In the genomic region with DNA sequence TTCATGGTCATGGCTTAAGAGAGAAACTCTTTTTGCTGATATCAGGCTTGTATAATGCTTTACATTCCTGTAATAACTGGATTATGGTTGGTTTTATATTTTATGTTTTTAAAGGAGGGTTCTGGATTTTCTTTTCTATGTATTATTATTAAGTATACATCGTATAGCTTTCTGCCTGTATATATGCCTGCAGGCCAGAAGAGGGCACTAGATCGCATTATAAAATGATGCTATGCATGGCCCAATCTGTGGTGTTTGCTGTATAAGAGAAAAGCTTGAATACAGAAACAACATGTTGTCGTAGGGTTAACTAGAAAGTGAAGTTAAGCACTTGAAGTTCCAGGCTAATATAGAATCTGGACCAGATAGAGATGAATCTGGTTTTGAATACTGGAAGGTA, we compare ENCODE assay signal across 14 mouse cellular contexts.
A peak's percentile ranks its signal among the peaks of the same experiment; 100 is the strongest.
DNase-seq lines count a peak whose midpoint lies in the region; ATAC-seq and TF ChIP-seq lines count a peak whose summit lies in the region.
"Had no signal": no experiment of that assay in that cellular context is flagged by ENCODE, and none has a peak within 500 bp of the region (broad histone marks: within the 10 kb centered on the region; RNA-seq: fewer than 3 reads in every experiment).

No protein-coding gene starts in this region.

- no peaks in the 10 kb centered on the region for H3K27me3 ChIP-seq in heart, adult 2 months (ENCODE audit: control insufficient read depth, insufficient read depth, low read length)
- no peaks in the 10 kb centered on the region for H3K27me3 ChIP-seq in midbrain, postnatal 0 days (ENCODE audit: insufficient read depth, low read length)
- H3K27me3 ChIP-seq in midbrain, embryonic 16.5 days (ENCODE audit: control insufficient read depth, insufficient read depth, low read depth, low read length), result no peaks in the 10 kb centered on the region
- H3K27me3 ChIP-seq in cerebellum, adult 2 months (ENCODE audit: control insufficient read depth, insufficient read depth, low read length), result no peaks in the 10 kb centered on the region
- H3K27me3 ChIP-seq: hindbrain, embryonic 15.5 days; midbrain, embryonic 12.5 days had no signal

- H3K9me3 ChIP-seq in midbrain, postnatal 0 days (ENCODE audit: low read length), result no peaks in the 10 kb centered on the region
- 0 out of 2 replicates have a peak, but pooled peaks cover 5% of the 10 kb centered on the region for H3K9me3 ChIP-seq in midbrain, embryonic 16.5 days (replicated peaks; ENCODE audit: control insufficient read depth, low read length, poor library complexity, severe bottlenecking)
- H3K9me3 ChIP-seq: hindbrain, embryonic 15.5 days; midbrain, embryonic 12.5 days had no signal

- H3K4me1 ChIP-seq in heart, adult 2 months (ENCODE audit: control insufficient read depth, insufficient read depth, low read length), result no peaks in the 10 kb centered on the region
- no peaks in the 10 kb centered on the region for H3K4me1 ChIP-seq in midbrain, postnatal 0 days (ENCODE audit: insufficient read depth, low read length)
- no peaks in the 10 kb centered on the region for H3K4me1 ChIP-seq in midbrain, embryonic 16.5 days (ENCODE audit: control insufficient read depth, insufficient read depth, low read length)
- H3K4me1 ChIP-seq in cerebellum, adult 2 months (ENCODE audit: control insufficient read depth, insufficient read depth, low read length), result no peaks in the 10 kb centered on the region
- H3K4me1 ChIP-seq: hindbrain, embryonic 15.5 days; midbrain, embryonic 12.5 days had no signal

- TF ChIP-seq EP300 in heart, adult 2 months (IDR thresholded peaks at IDR 0.05; ENCODE audit: insufficient read depth, low read depth, low read length), result no peak

- TF ChIP-seq POLR2A in heart, adult 2 months (IDR thresholded peaks at IDR 0.05; ENCODE audit: insufficient read depth, low read depth, low read length), result no peak
- TF ChIP-seq POLR2A in cerebellum, adult 2 months (IDR thresholded peaks at IDR 0.05; ENCODE audit: borderline replicate concordance, insufficient read depth, low read length), result no peak

- no peak for ATAC-seq in midbrain, postnatal 0 days (ENCODE audit: low FRiP score)
- no peak for ATAC-seq in midbrain, embryonic 16.5 days

- peak; percentile 43 for TF ChIP-seq CTCF in heart, adult 2 months (IDR thresholded peaks at IDR 0.05)
- peak; percentile 44 for TF ChIP-seq CTCF in midbrain, postnatal 0 days (IDR thresholded peaks at IDR 0.05)
- no peak for TF ChIP-seq CTCF in cerebellum, adult 2 months (IDR thresholded peaks at IDR 0.05; ENCODE audit: borderline replicate concordance, insufficient read depth, low read depth, low read length)

- intact Hi-C loops in heart, adult 2 months (cut with DNase I), result loop anchor here (1.0 kb wide), 1 partner anchor 455 kb away; no protein-coding TSS in a partner anchor

- H3K27ac ChIP-seq in heart, adult 2 months, result no peak overlapping the region
- H3K27ac ChIP-seq in midbrain, postnatal 0 days (ENCODE audit: low read depth, low read length), result no peak overlapping the region
- H3K27ac ChIP-seq in midbrain, embryonic 16.5 days (ENCODE audit: low read length), result no peak overlapping the region
- no peak overlapping the region for H3K27ac ChIP-seq in cerebellum, adult 2 months (ENCODE audit: insufficient read depth, low read length)
- H3K27ac ChIP-seq: hindbrain, embryonic 15.5 days; liver, embryonic 14.5 days; midbrain, embryonic 12.5 days had no signal

- no peak overlapping the region for H3K4me3 ChIP-seq in heart, adult 2 months
- no peak overlapping the region for H3K4me3 ChIP-seq in midbrain, postnatal 0 days (ENCODE audit: low read depth, low read length)
- H3K4me3 ChIP-seq in midbrain, embryonic 16.5 days (ENCODE audit: low read depth, low read length), result no peak overlapping the region
- H3K4me3 ChIP-seq in cerebellum, adult 2 months (replicated peaks; ENCODE audit: insufficient read depth, low read depth, low read length), result no peak overlapping the region
- H3K4me3 ChIP-seq: hindbrain, embryonic 15.5 days; midbrain, embryonic 12.5 days had no signal

- H3K4me2 ChIP-seq in midbrain, postnatal 0 days (ENCODE audit: low read depth, low read length, poor library complexity, severe bottlenecking), result no peak overlapping the region
- no peak overlapping the region for H3K4me2 ChIP-seq in midbrain, embryonic 16.5 days (ENCODE audit: low read length)
- H3K4me2 ChIP-seq: hindbrain, embryonic 15.5 days; midbrain, embryonic 12.5 days had no signal

- no peak for DNase-seq in heart, adult 2 months
- DNase-seq in heart, adult 8-10 months (ENCODE audit: low spot score), result no peak
- no peak for DNase-seq in midbrain, postnatal 0 days (ENCODE audit: low spot score)
- DNase-seq in brain, adult 2 months (ENCODE audit: low read depth, low spot score), result peak; percentile 29
- DNase-seq in cerebellum, adult 2 months, result no peak
- DNase-seq in thymus, postnatal 14 days, result no peak
- DNase-seq: cerebellum, adult 8-10 months; kidney, adult 2 months; kidney, postnatal 4 days; layer of hippocampus, postnatal 36 days had no signal

- no peaks in the 10 kb centered on the region for H3K79me2 ChIP-seq in heart, adult 2 months (replicated peaks; ENCODE audit: control insufficient read depth, insufficient read depth, low read length)

- no peak overlapping the region for H3K9ac ChIP-seq in heart, adult 2 months (ENCODE audit: low read depth, low read length)
- no peak overlapping the region for H3K9ac ChIP-seq in midbrain, postnatal 0 days (replicated peaks; ENCODE audit: low read length, poor library complexity, severe bottlenecking)
- no peak overlapping the region for H3K9ac ChIP-seq in midbrain, embryonic 16.5 days (ENCODE audit: low read depth, low read length)
- H3K9ac ChIP-seq: hindbrain, embryonic 15.5 days; liver, embryonic 14.5 days; midbrain, embryonic 12.5 days had no signal

- 68% methylated on average over 3 of the region's 3 CpGs for WGBS in heart, adult 2 months
- 82% methylated on average over 3 of the region's 3 CpGs for WGBS in midbrain, postnatal 0 days
- 82% methylated on average over 3 of the region's 3 CpGs for WGBS in midbrain, embryonic 16.5 days
- WGBS in cerebellum, adult 2 months, result 81% methylated on average over 3 of the region's 3 CpGs

- H3K36me3 ChIP-seq in heart, adult 2 months (ENCODE audit: control insufficient read depth, insufficient read depth, low read length), result no peaks in the 10 kb centered on the region
- H3K36me3 ChIP-seq in midbrain, postnatal 0 days (ENCODE audit: insufficient read depth, low read length), result no peaks in the 10 kb centered on the region
- no peaks in the 10 kb centered on the region for H3K36me3 ChIP-seq in midbrain, embryonic 16.5 days (ENCODE audit: control insufficient read depth, insufficient read depth, low read length)
- H3K36me3 ChIP-seq: hindbrain, embryonic 15.5 days; midbrain, embryonic 12.5 days had no signal
